Mouse (Mus musculus) heart, adult 11 months (tissue): ENCODE results near the gene Slc3a1.

ENCODE experiments used
- DNase-seq: peaks from one replicate; pipeline ENCODE4 v3.0.0; 2022

The Slc3a1 gene

GRCm38 (mm10) chr17:85028093-85028739 is at the start of gene Slc3a1:
Gene Slc3a1, plus strand, starts transcription at chr17:85028376.
- peak; percentile 84 for DNase-seq

GRCm38 (mm10) chr17:84981721-84982120 is 46.5 kb upstream of the Slc3a1 start:
- no peak for DNase-seq

- no peak for DNase-seq
Observed at GRCm38 (mm10) chr17:84982735-84983134, 45.4 kb upstream of the Slc3a1 start.

GRCm38 (mm10) chr17:84986368-84986767 is 41.8 kb upstream of the Slc3a1 start:
- DNase-seq = no peak

- DNase-seq = no peak
Observed at GRCm38 (mm10) chr17:84987834-84988410, 40.3 kb upstream of the Slc3a1 start.

GRCm38 (mm10) chr17:84988514-84988913 is 39.7 kb upstream of the Slc3a1 start:
- no peak for DNase-seq

- DNase-seq = no peak
Observed at GRCm38 (mm10) chr17:84995844-84996243, 32.3 kb upstream of the Slc3a1 start.

GRCm38 (mm10) chr17:84997639-84998038 is 30.5 kb upstream of the Slc3a1 start:
- DNase-seq = no peak

GRCm38 (mm10) chr17:84999636-85000035 is 28.5 kb upstream of the Slc3a1 start:
- DNase-seq = no peak

GRCm38 (mm10) chr17:85013485-85013884 is 14.7 kb upstream of the Slc3a1 start:
- peak; percentile 25 for DNase-seq

GRCm38 (mm10) chr17:85014632-85015031 is 13.5 kb upstream of the Slc3a1 start:
- DNase-seq = no peak

- no peak for DNase-seq
Observed at GRCm38 (mm10) chr17:85018344-85018743, 9.8 kb upstream of the Slc3a1 start.

GRCm38 (mm10) chr17:85018794-85019193 is 9.4 kb upstream of the Slc3a1 start:
- no peak for DNase-seq

- DNase-seq = no peak
Observed at GRCm38 (mm10) chr17:85020343-85020742, 7.8 kb upstream of the Slc3a1 start.

- DNase-seq = peak; percentile 91
Observed at GRCm38 (mm10) chr17:85023247-85024167, 4.7 kb upstream of the Slc3a1 start.

- DNase-seq = peak; percentile 87
Observed at GRCm38 (mm10) chr17:85024237-85024636, 3.9 kb upstream of the Slc3a1 start.

GRCm38 (mm10) chr17:85025151-85025550 is 3.0 kb upstream of the Slc3a1 start:
- DNase-seq = peak; percentile 60

- peak; percentile 61 for DNase-seq
Observed at GRCm38 (mm10) chr17:85026436-85026835, 1.7 kb upstream of the Slc3a1 start.

GRCm38 (mm10) chr17:85027247-85027646 is 929 bp upstream of the Slc3a1 start:
- DNase-seq = no peak

- peak; percentile 79 for DNase-seq
Observed at GRCm38 (mm10) chr17:85028797-85029196, 621 bp downstream of the Slc3a1 start.

- DNase-seq = no peak
Observed at GRCm38 (mm10) chr17:85030651-85031050, 2.5 kb downstream of the Slc3a1 start.

- DNase-seq = peak; percentile 69
Observed at GRCm38 (mm10) chr17:85033087-85033486, 4.9 kb downstream of the Slc3a1 start.

GRCm38 (mm10) chr17:85034068-85034467 is 5.9 kb downstream of the Slc3a1 start:
- peak; percentile 67 for DNase-seq

GRCm38 (mm10) chr17:85037855-85038254 is 9.7 kb downstream of the Slc3a1 start:
- peak; percentile 70 for DNase-seq
